Mouse (Mus musculus) stomach, embryonic 14.5 days (tissue): Measurements from ENCODE around the gene Zdhhc9. TPM values are rescaled to one million over a fixed set of nuclear protein-coding genes. Genes with fewer than 3 reads are reported as not detected.

Experiments used
- ATAC-seq: fragments of 200-750 bp; cut with Nextera tagmentation; 2 replicates; pipeline ENCODE4 v1.8.0; 2017; ENCODE audit warnings: low read depth, moderate TSS enrichment; ENCODE audit not compliant: insufficient number of reproducible peaks, insufficient read depth, low FRiP score
- H3K27ac ChIP-seq: fragments of 300-500 bp; sonication (generic); 2 replicates; pipeline ENCODE4 v1.5.1; 2014; ENCODE audit warnings: mild to moderate bottlenecking, low read length, moderate library complexity, mixed read lengths
- H3K27me3 ChIP-seq: fragments of 300-500 bp; sonication (generic); 2 replicates; pipeline ENCODE4 v1.6.1; 2014; ENCODE audit warnings: low read length, control low read depth, mixed read lengths; ENCODE audit not compliant: control insufficient read depth, insufficient read depth
- H3K36me3 ChIP-seq: fragments of 300-500 bp; sonication (generic); 2 replicates; pipeline ENCODE4 v1.6.1; 2014; ENCODE audit warnings: mild to moderate bottlenecking, control low read depth, low read length, moderate library complexity, mixed read lengths; ENCODE audit not compliant: control insufficient read depth, insufficient read depth
- H3K4me1 ChIP-seq: fragments of 300-500 bp; sonication (generic); 2 replicates; pipeline ENCODE4 v1.6.1; 2014; ENCODE audit warnings: low read length, control low read depth, mixed read lengths; ENCODE audit not compliant: control insufficient read depth, insufficient read depth
- H3K4me2 ChIP-seq: fragments of 300-500 bp; sonication (generic); replicated peaks from 2 replicates; pipeline ENCODE4 v1.6.1; 2014; ENCODE audit warnings: low read depth, low read length, control low read depth
- H3K4me3 ChIP-seq: fragments of 300-500 bp; sonication (generic); 2 replicates; pipeline ENCODE4 v1.5.1; 2014; ENCODE audit warnings: low read depth, low read length, control low read depth
- H3K9ac ChIP-seq: fragments of 300-500 bp; sonication (generic); replicated peaks from 2 replicates; pipeline ENCODE4 v1.6.1; 2014; ENCODE audit warnings: low read depth, mild to moderate bottlenecking, control low read depth, low read length, moderate library complexity, mixed read lengths
- H3K9me3 ChIP-seq: fragments of 300-500 bp; sonication (generic); 2 replicates; pipeline ENCODE4 v1.6.1; 2016; ENCODE audit warnings: low read depth, low read length, control low read depth; ENCODE audit not compliant: control insufficient read depth
- WGBS: fragments of 180-500 bp; shearing (Covaris S2); extraction: QIAGEN DNeasy Blood & Tissue Kit; methylation state at CpG from one replicate; pipeline ENCODE4 v1.1.7; 2014; 5-methylcytosine and 5-hydroxymethylcytosine counted together
- polyA plus RNA-seq: library from polyadenylated mRNA; unstranded; fragments of >200 nt; fragmentation: Nextera tagmentation; extraction: Ambion mirVana; gene quantifications from 2 replicates; pipeline ENCODE4 v1.2.1, GENCODE M21; 2014

The Zdhhc9 gene
- polyA plus RNA-seq, 1 experiment from 2014 or later, result 8.2 TPM

- Histone ChIP-seq H3K4me1 (no peaks in the 10 kb centered on the region), H3K27ac (no peak overlapping the region), H3K9ac (no peak overlapping the region), H3K27me3 (no peaks in the 10 kb centered on the region), H3K36me3 (no peaks in the 10 kb centered on the region; the same call in 1 of the 2 replicates), H3K4me3 (no peak overlapping the region), H3K4me2 (no peak overlapping the region), H3K9me3 (no peaks in the 10 kb centered on the region)
- WGBS, result 90% methylated on average over 3 of the region's 3 CpGs
- no peak for ATAC-seq
Observed at GRCm38 (mm10) chrX:48197856-48198255, 10.8 kb downstream of the Zdhhc9 start.

GRCm38 (mm10) chrX:48193235-48194152 lies 15.2 kb downstream of the Zdhhc9 start:
- no peak for ATAC-seq
- 79% methylated on average over 14 of the region's 14 CpGs for WGBS
- Histone ChIP-seq H3K27ac (no peak overlapping the region), H3K9me3 (no peaks in the 10 kb centered on the region), H3K36me3 (peaks cover 3% of the 10 kb centered on the region; the same call in 1 of the 2 replicates), H3K4me2 (no peak overlapping the region), H3K4me3 (no peak overlapping the region), H3K27me3 (no peaks in the 10 kb centered on the region), H3K4me1 (no peaks in the 10 kb centered on the region), H3K9ac (no peak overlapping the region)

GRCm38 (mm10) chrX:48191261-48191660 lies 17.4 kb downstream of the Zdhhc9 start:
- Histone ChIP-seq H3K9ac (no peak overlapping the region), H3K9me3 (no peaks in the 10 kb centered on the region), H3K4me1 (no peaks in the 10 kb centered on the region), H3K36me3 (peaks cover 3% of the 10 kb centered on the region; the same call in 1 of the 2 replicates), H3K27ac (no peak overlapping the region), H3K4me3 (no peak overlapping the region), H3K4me2 (no peak overlapping the region), H3K27me3 (no peaks in the 10 kb centered on the region)
- ATAC-seq, result no peak
- WGBS, result 90% methylated on average over 6 of the region's 6 CpGs

GRCm38 (mm10) chrX:48184703-48185102 lies 24.0 kb downstream of the Zdhhc9 start:
- 68% methylated on average over 3 of the region's 3 CpGs for WGBS
- no peak overlapping the region for H3K27ac ChIP-seq
- no peaks in the 10 kb centered on the region for H3K4me1 ChIP-seq
- no peak overlapping the region for H3K9ac ChIP-seq
- H3K36me3 ChIP-seq, result no peaks in the 10 kb centered on the region
- no peaks in the 10 kb centered on the region for H3K9me3 ChIP-seq
- H3K27me3 ChIP-seq, result no peaks in the 10 kb centered on the region
- H3K4me2 ChIP-seq, result no peak overlapping the region
- no peak overlapping the region for H3K4me3 ChIP-seq
- ATAC-seq, result no peak

GRCm38 (mm10) chrX:48181844-48182243 lies 26.8 kb downstream of the Zdhhc9 start:
- 82% methylated on average over 6 of the region's 6 CpGs for WGBS
- no peaks in the 10 kb centered on the region for H3K4me1 ChIP-seq

GRCm38 (mm10) chrX:48170368-48170767 lies 38.3 kb downstream of the Zdhhc9 start:
- Histone ChIP-seq H3K9ac (no peak overlapping the region), H3K4me2 (no peak overlapping the region), H3K27ac (no peak overlapping the region), H3K36me3 (no peaks in the 10 kb centered on the region), H3K9me3 (no peaks in the 10 kb centered on the region), H3K4me3 (no peak overlapping the region), H3K27me3 (no peaks in the 10 kb centered on the region), H3K4me1 (no peaks in the 10 kb centered on the region)
- 47% methylated on average over 1 of the region's 1 CpGs for WGBS
- no peak for ATAC-seq

More at GRCm38 (mm10) chrX:48181844-48182243, 26.8 kb downstream of the Zdhhc9 start:
- Histone ChIP-seq H3K36me3 (no peaks in the 10 kb centered on the region), H3K27me3 (no peaks in the 10 kb centered on the region), H3K9ac (no peak overlapping the region), H3K4me2 (no peak overlapping the region), H3K27ac (no peak overlapping the region), H3K4me3 (no peak overlapping the region), H3K9me3 (no peaks in the 10 kb centered on the region)
- no peak for ATAC-seq

GRCm38 (mm10) chrX:48169892-48170291 lies 38.8 kb downstream of the Zdhhc9 start:
- no peak overlapping the region for H3K27ac ChIP-seq

GRCm38 (mm10) chrX:48158229-48158919 lies 50.3 kb downstream of the Zdhhc9 start:
- no peak for ATAC-seq
- no peaks in the 10 kb centered on the region for H3K27me3 ChIP-seq
- H3K9ac ChIP-seq, result no peak overlapping the region
- no peak overlapping the region for H3K4me3 ChIP-seq
- no peak overlapping the region for H3K27ac ChIP-seq
- WGBS, result 84% methylated on average over 11 of the region's 11 CpGs
- no peaks in the 10 kb centered on the region for H3K9me3 ChIP-seq
- H3K36me3 ChIP-seq, result no peaks in the 10 kb centered on the region
- no peaks in the 10 kb centered on the region for H3K4me1 ChIP-seq
- no peak overlapping the region for H3K4me2 ChIP-seq

More at GRCm38 (mm10) chrX:48169892-48170291, 38.8 kb downstream of the Zdhhc9 start:
- no peaks in the 10 kb centered on the region for H3K9me3 ChIP-seq
- H3K36me3 ChIP-seq, result no peaks in the 10 kb centered on the region
- no peak overlapping the region for H3K9ac ChIP-seq
- no peak for ATAC-seq
- no peaks in the 10 kb centered on the region for H3K27me3 ChIP-seq
- WGBS, result 75% methylated on average over 1 of the region's 1 CpGs
- H3K4me3 ChIP-seq, result no peak overlapping the region
- no peak overlapping the region for H3K4me2 ChIP-seq
- no peaks in the 10 kb centered on the region for H3K4me1 ChIP-seq
